Mouse (Mus musculus) brain, embryonic 14.5 days (tissue): Measurements from ENCODE around the gene Klk1b3. TPM values are rescaled to one million over a fixed set of nuclear protein-coding genes. Genes with fewer than 3 reads are reported as not detected.
A peak's percentile ranks its signal among the peaks of the same experiment; 100 is the strongest.
"Not testable (repeated sequence)": the region's sequence is repeated elsewhere in the genome, so short reads cannot be mapped to it uniquely, and the experiment has no call there.

ENCODE experiments used
- DNase-seq: peaks from one replicate; pipeline ENCODE4 v3.0.0-alpha.2; 2011; ENCODE audit warnings: low read depth
- CTCF ChIP-seq: fragments of 200-500 bp; IDR thresholded peaks from 2 replicates; pipeline ENCODE4 v1.5.1; 2012; ENCODE audit warnings: inconsistent platforms, mild to moderate bottlenecking, moderate library complexity, borderline replicate concordance; ENCODE audit not compliant: insufficient read depth, insufficient read length; ENCODE audit errors: extremely low read depth
- POLR2A ChIP-seq: fragments of 200-500 bp; IDR thresholded peaks from 2 replicates; pipeline ENCODE4 v1.6.1; 2012; ENCODE audit warnings: mild to moderate bottlenecking, inconsistent platforms, borderline replicate concordance; ENCODE audit not compliant: poor library complexity, insufficient read depth, insufficient read length, severe bottlenecking; ENCODE audit errors: extremely low read depth
- polyA plus RNA-seq: library from polyadenylated mRNA; depleted of rRNA; stranded (reverse); fragments of >200 nt; gene quantifications from 2 replicates; pipeline ENCODE4 v1.2.3, GENCODE M21; 2012; rRNA removed

Klk1b3 gene
- polyA plus RNA-seq = not detected in 2 replicates

GRCm38 (mm10) chr7:44197891-44198290 is at the start of gene Klk1b3:
Klk1b3 (plus strand) TSS chr7:44198191.
- TF ChIP-seq POLR2A = no peak
- no peak for TF ChIP-seq CTCF

GRCm38 (mm10) chr7:44179299-44180045 is 18.5 kb upstream of the Klk1b3 start:
- TF ChIP-seq POLR2A = no peak
- no peak for TF ChIP-seq CTCF
- DNase-seq = peak; percentile 18

More at GRCm38 (mm10) chr7:44197891-44198290, at the start of gene Klk1b3:
- no peak for DNase-seq

DNA sequence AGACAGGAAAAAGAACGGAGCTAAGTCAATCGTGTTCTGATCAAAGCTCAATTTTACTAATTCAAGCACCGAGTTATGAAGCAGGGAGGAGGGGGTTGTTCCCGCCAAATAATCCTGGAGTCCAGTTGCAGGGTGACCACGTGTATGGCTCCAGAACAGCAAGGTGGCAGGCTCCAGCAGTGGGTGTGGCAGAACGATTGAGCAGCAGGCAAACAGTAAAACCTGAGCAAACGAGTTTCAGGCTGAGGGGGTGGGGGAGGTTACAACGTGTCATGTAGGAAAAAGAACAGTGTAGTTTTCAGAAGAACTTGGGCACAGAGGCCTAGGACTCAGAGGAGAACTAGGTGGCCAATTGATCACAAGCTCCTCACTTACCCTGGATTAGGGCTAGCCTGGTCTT is 11.5 kb upstream of the Klk1b3 start:
- DNase-seq = not testable (repeated sequence)

DNA sequence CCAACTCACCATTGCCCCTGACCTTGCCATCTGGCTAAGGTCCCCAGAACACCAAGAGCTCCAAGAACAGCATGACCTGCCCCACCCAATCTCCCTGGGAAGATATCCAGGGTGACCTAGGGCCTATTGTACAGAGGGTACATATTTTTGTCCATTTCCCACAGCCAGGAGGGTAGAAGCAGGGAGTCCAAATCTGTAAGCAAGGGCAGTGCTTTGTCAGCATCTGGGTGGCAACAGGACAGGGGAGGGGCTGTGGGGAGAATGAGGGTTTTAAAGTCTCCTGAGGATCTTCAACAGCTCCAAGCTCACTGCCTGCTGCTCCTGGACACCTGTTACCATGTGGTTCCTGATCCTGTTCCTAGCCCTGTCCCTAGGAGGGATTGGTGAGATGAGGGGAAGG is 10.1 kb upstream of the Klk1b3 start, which contains the start of gene Klk1b24:
Gene Klk1b24, plus strand, starts transcription at position 301 of the 400 bp plus-strand sequence.
- not testable (repeated sequence) for DNase-seq

DNA sequence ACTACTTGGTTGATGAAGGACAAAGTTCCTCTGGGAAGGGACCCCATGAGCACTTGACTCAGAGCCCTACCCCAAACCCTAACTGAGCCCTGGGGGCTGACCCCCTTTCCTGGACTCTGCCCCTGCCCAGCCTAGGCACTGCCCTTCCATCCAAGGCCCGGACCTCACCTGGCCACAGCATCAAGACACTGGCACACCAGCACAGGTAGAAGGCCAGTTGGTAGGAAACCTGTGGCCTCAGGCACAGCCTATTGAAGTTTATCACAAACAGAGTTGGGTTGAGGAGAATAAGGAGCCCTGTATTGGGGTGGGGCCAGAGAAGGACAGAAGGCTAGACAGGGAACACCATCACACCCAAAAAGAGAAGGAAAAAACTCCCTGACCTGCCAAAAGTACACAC is 4.5 kb upstream of the Klk1b3 start:
- not testable (repeated sequence) for DNase-seq

DNA sequence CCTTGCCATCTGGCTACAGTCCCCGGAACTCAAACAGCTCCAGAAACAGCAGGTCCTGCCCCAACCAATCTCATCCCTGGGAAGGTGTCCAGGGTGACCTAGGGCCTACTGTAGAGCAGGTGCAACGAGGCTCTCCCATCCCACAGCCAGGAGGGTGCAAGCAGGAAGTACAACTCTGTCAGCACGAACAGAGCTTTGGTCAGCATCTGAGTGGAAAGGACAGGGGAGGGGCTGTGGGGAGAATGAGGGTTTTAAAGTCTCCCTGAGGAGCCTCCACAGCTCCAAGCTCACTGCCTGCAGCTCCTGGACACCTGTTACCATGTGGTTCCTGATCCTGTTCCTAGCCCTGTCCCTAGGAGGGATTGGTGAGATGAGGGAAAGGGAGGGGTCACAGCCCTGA is 9.1 kb downstream of the Klk1b3 start, which contains the start of gene Klk1b4:
Gene Klk1b4, plus strand, starts transcription at position 301 of the 400 bp plus-strand sequence.
- DNase-seq = not testable (repeated sequence)

DNA sequence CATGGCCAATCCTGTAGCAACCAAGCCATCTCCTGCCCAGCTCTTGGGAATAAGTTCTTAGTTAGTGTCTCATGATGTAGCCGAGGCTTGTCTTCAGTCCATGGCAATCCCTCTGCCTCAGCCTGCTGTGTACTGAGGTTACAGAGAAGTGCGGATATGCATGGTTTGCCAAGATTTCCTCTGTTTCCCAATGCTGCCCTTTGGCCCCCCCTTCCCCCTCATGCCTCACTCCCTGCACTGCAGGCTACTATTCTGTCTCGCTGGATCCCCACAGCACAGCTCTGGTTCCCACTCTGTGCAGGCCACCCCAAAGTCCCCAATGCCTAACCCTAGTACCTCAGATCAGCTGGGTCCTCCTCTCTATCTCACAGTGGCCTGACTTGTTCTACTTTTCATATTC is 10.3 kb downstream of the Klk1b3 start:
- DNase-seq = no peak
- TF ChIP-seq POLR2A (no peak), CTCF (no peak)

DNA sequence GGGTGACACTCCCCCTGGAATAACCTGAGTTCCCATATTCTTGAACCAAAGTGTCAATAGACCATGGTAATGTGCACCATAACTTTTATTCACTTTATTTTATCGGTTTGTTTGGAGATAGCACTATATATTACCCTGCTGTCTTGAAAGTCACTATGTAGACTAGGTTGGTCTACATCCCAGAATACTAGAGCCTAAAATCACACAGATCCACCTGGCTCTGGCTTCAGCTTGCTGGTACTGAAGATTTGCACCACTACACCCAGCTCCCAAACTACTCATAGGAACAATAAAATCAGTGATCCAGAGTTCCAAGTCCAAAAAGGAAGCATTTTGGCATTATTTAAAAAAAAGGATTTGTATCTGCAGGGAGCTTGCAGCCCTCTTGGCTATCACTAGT is 17.7 kb downstream of the Klk1b3 start, which contains the start of gene Klk1b5:
Gene Klk1b5, plus strand, starts transcription at position 301 of the 400 bp plus-strand sequence.
- no peak for DNase-seq
- no peak for TF ChIP-seq POLR2A
- no peak for TF ChIP-seq CTCF

GRCm38 (mm10) chr7:44221601-44222000 is 23.6 kb downstream of the Klk1b3 start:
- not testable (repeated sequence) for DNase-seq

GRCm38 (mm10) chr7:44222335-44222734 is 24.3 kb downstream of the Klk1b3 start:
- DNase-seq = not testable (repeated sequence)

- DNase-seq = no peak
- TF ChIP-seq POLR2A = no peak
- TF ChIP-seq CTCF = no peak
Observed at GRCm38 (mm10) chr7:44225076-44225475, 27.1 kb downstream of the Klk1b3 start, which contains the start of gene Klk1. Klk1 (plus strand) TSS chr7:44225360.

GRCm38 (mm10) chr7:44235909-44236308 is 37.9 kb downstream of the Klk1b3 start, which contains the start of gene Gm36864:
Gm36864 (plus strand) TSS chr7:44236177.
- TF ChIP-seq POLR2A (no peak), CTCF (no peak)
- no peak for DNase-seq

- TF ChIP-seq CTCF = no peak
- TF ChIP-seq POLR2A = no peak
- no peak for DNase-seq
Observed at GRCm38 (mm10) chr7:44239913-44240312, 41.9 kb downstream of the Klk1b3 start.

DNA sequence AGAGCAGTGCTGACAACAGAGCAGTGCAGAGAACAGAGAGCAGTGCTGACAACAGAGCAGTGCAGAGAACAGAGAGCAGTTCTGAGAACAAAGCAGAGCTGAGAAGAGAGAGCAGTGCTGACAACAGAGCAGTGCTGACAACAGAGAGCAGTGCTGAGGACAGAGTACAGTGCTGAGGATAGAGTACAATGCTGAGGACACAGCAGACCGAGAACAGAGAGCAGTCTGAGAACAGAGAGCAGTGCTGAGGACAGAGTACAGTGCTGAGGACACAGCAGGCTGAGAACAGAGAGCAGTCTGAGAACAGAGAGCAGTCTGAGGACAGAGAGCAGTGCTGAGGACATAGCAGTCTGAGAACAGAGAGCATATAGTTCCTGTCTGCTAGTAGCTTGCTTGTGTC is 42.7 kb downstream of the Klk1b3 start:
- no peak for DNase-seq
- no peak for TF ChIP-seq CTCF
- TF ChIP-seq POLR2A = no peak

DNA sequence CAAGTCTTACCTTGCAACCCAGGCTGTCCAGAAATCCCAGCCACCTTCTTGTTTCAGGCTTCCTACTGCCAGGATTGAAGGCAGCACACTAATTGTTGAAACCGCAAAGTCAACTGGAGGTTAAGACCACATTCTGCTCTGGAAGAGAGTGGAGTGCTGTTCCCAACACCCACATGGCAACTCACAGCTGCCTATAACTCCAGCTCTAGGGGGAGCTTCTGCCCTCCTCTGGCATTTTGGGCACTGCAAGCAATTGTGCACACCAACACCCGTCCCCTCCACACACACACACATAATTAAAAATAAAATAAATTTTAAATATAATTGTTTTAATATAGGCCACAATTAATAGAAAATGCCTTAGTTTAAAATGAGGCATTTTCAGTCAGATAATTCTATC is 43.2 kb downstream of the Klk1b3 start:
- no peak for DNase-seq
- no peak for TF ChIP-seq POLR2A
- no peak for TF ChIP-seq CTCF
